Mouse (Mus musculus) intestine, embryonic 16.5 days (tissue): ENCODE measurements at regions not wholly inside any gene's neighbourhood (a gene's known extent, or its start where the extent isn't known, plus 50 kb on each side); places are given as distances from the start of the nearest gene placed in this dataset.

Experiments
- ATAC-seq: fragments of 200-750 bp; cut with Nextera tagmentation; 2 replicates; pipeline ENCODE4 v1.8.0; 2017; ENCODE audit warnings: moderate TSS enrichment, moderate library complexity
- H3K27ac ChIP-seq: fragments of 300-500 bp; sonication (generic); 2 replicates; pipeline ENCODE4 v1.5.1; 2014; ENCODE audit warnings: mild to moderate bottlenecking, low read length
- H3K27me3 ChIP-seq: fragments of 300-500 bp; sonication (generic); replicated peaks from 2 replicates; pipeline ENCODE4 v1.6.1; 2014; ENCODE audit warnings: low read length, control low read depth, mixed read lengths; ENCODE audit not compliant: control insufficient read depth, insufficient read depth
- H3K36me3 ChIP-seq: fragments of 300-500 bp; sonication (generic); 2 replicates; pipeline ENCODE4 v1.6.1; 2014; ENCODE audit warnings: low read length, control low read depth; ENCODE audit not compliant: control insufficient read depth, insufficient read depth
- H3K4me1 ChIP-seq: fragments of 300-500 bp; sonication (generic); 2 replicates; pipeline ENCODE4 v1.6.1; 2014; ENCODE audit warnings: low read length, control low read depth, mixed read lengths; ENCODE audit not compliant: control insufficient read depth, insufficient read depth
- H3K4me2 ChIP-seq: fragments of 300-500 bp; sonication (generic); 2 replicates; pipeline ENCODE4 v1.6.1; 2014; ENCODE audit warnings: low read depth, low read length, control low read depth
- H3K4me3 ChIP-seq: fragments of 300-500 bp; sonication (generic); 2 replicates; pipeline ENCODE4 v1.5.1; 2014; ENCODE audit warnings: mild to moderate bottlenecking, low read length
- H3K9ac ChIP-seq: fragments of 300-500 bp; sonication (generic); 2 replicates; pipeline ENCODE4 v1.6.1; 2014; ENCODE audit warnings: low read depth, low read length
- H3K9me3 ChIP-seq: fragments of 300-500 bp; sonication (generic); 2 replicates; pipeline ENCODE4 v1.6.1; 2016; ENCODE audit warnings: low read length, control low read depth; ENCODE audit not compliant: control insufficient read depth
- WGBS: fragments of 180-500 bp; shearing (Covaris S2); extraction: QIAGEN DNeasy Blood & Tissue Kit; methylation state at CpG from one replicate; pipeline ENCODE4 v1.1.7; 2014; 5-methylcytosine and 5-hydroxymethylcytosine counted together

GRCm38 (mm10) chr2:18617520-18617919 lies 54.7 kb upstream of the Commd3 start:
- Histone ChIP-seq H3K9me3 (no peaks in the 10 kb centered on the region), H3K27ac (no peak overlapping the region), H3K4me1 (no peaks in the 10 kb centered on the region), H3K4me2 (no peak overlapping the region), H3K9ac (no peak overlapping the region), H3K36me3 (no peaks in the 10 kb centered on the region), H3K27me3 (no peaks in the 10 kb centered on the region), H3K4me3 (no peak overlapping the region)
- no peak for ATAC-seq
- WGBS = 22% methylated on average over 5 of the region's 5 CpGs

GRCm38 (mm10) chr2:18609868-18610185 lies 62.4 kb upstream of the Commd3 start:
- Histone ChIP-seq H3K4me2 (peak overlapping the region; percentile 92), H3K9me3 (no peaks in the 10 kb centered on the region), H3K9ac (peak overlapping the region; percentile 53; the same call in 1 of the 2 replicates), H3K27ac (no peak overlapping the region), H3K4me3 (peak overlapping the region; percentile 54), H3K27me3 (peaks cover 19% of the 10 kb centered on the region), H3K36me3 (no peaks in the 10 kb centered on the region), H3K4me1 (peaks cover 10% of the 10 kb centered on the region)
- no peak for ATAC-seq
- WGBS = 12% methylated on average over 10 of the region's 10 CpGs

- peaks cover 10% of the 10 kb centered on the region for H3K4me1 ChIP-seq
- no peaks in the 10 kb centered on the region for H3K9me3 ChIP-seq
- WGBS = 1% methylated on average over 51 of the region's 51 CpGs
- H3K27ac ChIP-seq = no peak overlapping the region
- no peaks in the 10 kb centered on the region for H3K36me3 ChIP-seq
- peak overlapping the region; percentile 54 for H3K4me3 ChIP-seq
- H3K9ac ChIP-seq = peak overlapping the region; percentile 53
- H3K4me2 ChIP-seq = peak overlapping the region; percentile 92
- H3K27me3 ChIP-seq = peaks cover 19% of the 10 kb centered on the region
- ATAC-seq = peak; percentile 50
Observed at GRCm38 (mm10) chr2:18609075-18609867, 62.9 kb upstream of the Commd3 start.

GRCm38 (mm10) chr2:18608260-18609074 lies 63.7 kb upstream of the Commd3 start:
- peaks cover 19% of the 10 kb centered on the region for H3K27me3 ChIP-seq
- H3K9me3 ChIP-seq = no peaks in the 10 kb centered on the region
- peak; percentile 85 for ATAC-seq
- 2% methylated on average over 29 of the region's 29 CpGs for WGBS
- H3K9ac ChIP-seq = peak overlapping the region; percentile 53
- H3K4me2 ChIP-seq = peak overlapping the region; percentile 92
- H3K4me3 ChIP-seq = peak overlapping the region; percentile 54
- H3K4me1 ChIP-seq = peaks cover 10% of the 10 kb centered on the region
- H3K36me3 ChIP-seq = no peaks in the 10 kb centered on the region
- H3K27ac ChIP-seq = no peak overlapping the region

- peak overlapping the region; percentile 53 for H3K9ac ChIP-seq
Observed at GRCm38 (mm10) chr2:18607586-18608259, 64.5 kb upstream of the Commd3 start.

GRCm38 (mm10) chr2:18607088-18607487 lies 65.1 kb upstream of the Commd3 start:
- no peak overlapping the region for H3K4me3 ChIP-seq
- no peak overlapping the region for H3K9ac ChIP-seq
- H3K4me1 ChIP-seq = peaks cover 10% of the 10 kb centered on the region
- no peaks in the 10 kb centered on the region for H3K36me3 ChIP-seq
- no peaks in the 10 kb centered on the region for H3K9me3 ChIP-seq
- H3K27me3 ChIP-seq = peaks cover 19% of the 10 kb centered on the region
- H3K27ac ChIP-seq = no peak overlapping the region
- H3K4me2 ChIP-seq = peak overlapping the region; percentile 92
- 21% methylated on average over 6 of the region's 6 CpGs for WGBS
- ATAC-seq = no peak

More at GRCm38 (mm10) chr2:18607586-18608259, 64.5 kb upstream of the Commd3 start:
- 2% methylated on average over 14 of the region's 14 CpGs for WGBS
- peaks cover 19% of the 10 kb centered on the region for H3K27me3 ChIP-seq
- peaks cover 10% of the 10 kb centered on the region for H3K4me1 ChIP-seq
- H3K36me3 ChIP-seq = no peaks in the 10 kb centered on the region
- H3K9me3 ChIP-seq = no peaks in the 10 kb centered on the region
- peak overlapping the region; percentile 54 for H3K4me3 ChIP-seq
- H3K27ac ChIP-seq = no peak overlapping the region
- ATAC-seq = peak; percentile 51
- peak overlapping the region; percentile 92 for H3K4me2 ChIP-seq

- no peak overlapping the region for H3K27ac ChIP-seq
- H3K4me1 ChIP-seq = no peaks in the 10 kb centered on the region
- no peaks in the 10 kb centered on the region for H3K9me3 ChIP-seq
- no peak overlapping the region for H3K4me3 ChIP-seq
- H3K9ac ChIP-seq = no peak overlapping the region
- WGBS = 62% methylated on average over 4 of the region's 4 CpGs
- no peaks in the 10 kb centered on the region for H3K27me3 ChIP-seq
- no peaks in the 10 kb centered on the region for H3K36me3 ChIP-seq
- ATAC-seq = no peak
- H3K4me2 ChIP-seq = no peak overlapping the region
Observed at GRCm38 (mm10) chr2:18592221-18592620, 80.0 kb upstream of the Commd3 start.

- Histone ChIP-seq H3K9ac (peak overlapping the region; percentile 66; the same call in 1 of the 2 replicates), H3K27ac (0 out of 2 replicates have a peak overlapping the region, but pooled peaks have one; percentile 65), H3K36me3 (no peaks in the 10 kb centered on the region), H3K27me3 (no peaks in the 10 kb centered on the region), H3K4me3 (peak overlapping the region; percentile 69), H3K4me1 (no peaks in the 10 kb centered on the region), H3K9me3 (no peaks in the 10 kb centered on the region), H3K4me2 (peak overlapping the region; percentile 54)
- WGBS = 1% methylated on average over 4 of the region's 4 CpGs
- ATAC-seq = no peak
Observed at GRCm38 (mm10) chr2:18588232-18588631, 84.0 kb upstream of the Commd3 start.

GRCm38 (mm10) chr2:18587746-18588231 lies 84.4 kb upstream of the Commd3 start:
- peak overlapping the region; percentile 66 for H3K9ac ChIP-seq
- H3K4me2 ChIP-seq = peak overlapping the region; percentile 54
- ATAC-seq = peak; percentile 30
- peak overlapping the region; percentile 65 for H3K27ac ChIP-seq
- H3K36me3 ChIP-seq = no peaks in the 10 kb centered on the region
- H3K9me3 ChIP-seq = no peaks in the 10 kb centered on the region
- H3K27me3 ChIP-seq = no peaks in the 10 kb centered on the region
- H3K4me3 ChIP-seq = peak overlapping the region; percentile 69
- WGBS = under 1% methylated on average over 16 of the region's 16 CpGs
- no peaks in the 10 kb centered on the region for H3K4me1 ChIP-seq
